Mouse (Mus musculus) olfactory bulb, adult 2 months (tissue): Measurements from ENCODE around the gene Krt76.

Experiments
- CTCF ChIP-seq: fragments of 200-500 bp; IDR thresholded peaks from 2 replicates; pipeline ENCODE4 v1.5.1; 2012; ENCODE audit warnings: low read depth, mild to moderate bottlenecking, low read length, moderate library complexity; ENCODE audit not compliant: insufficient read depth
- POLR2A ChIP-seq: fragments of 200-500 bp; IDR thresholded peaks from 2 replicates; pipeline ENCODE4 v1.6.1; 2012; ENCODE audit warnings: mild to moderate bottlenecking, low read depth, low read length, moderate library complexity; ENCODE audit not compliant: insufficient read depth

- TF ChIP-seq CTCF (no peak), POLR2A (no peak)
These were observed 33.0 kb downstream of the Krt76 start for GRCm38 (mm10) chr15:101859735-101860170.
